Mouse (Mus musculus): ENCODE results near the gene Isoc2a. TPM values are rescaled to one million over a fixed set of nuclear protein-coding genes. Genes with fewer than 3 reads are reported as not detected.

Gene Isoc2a
- total RNA-seq, 2 experiments from 2014 or later, result 10.7 to 11.7 TPM

DNA sequence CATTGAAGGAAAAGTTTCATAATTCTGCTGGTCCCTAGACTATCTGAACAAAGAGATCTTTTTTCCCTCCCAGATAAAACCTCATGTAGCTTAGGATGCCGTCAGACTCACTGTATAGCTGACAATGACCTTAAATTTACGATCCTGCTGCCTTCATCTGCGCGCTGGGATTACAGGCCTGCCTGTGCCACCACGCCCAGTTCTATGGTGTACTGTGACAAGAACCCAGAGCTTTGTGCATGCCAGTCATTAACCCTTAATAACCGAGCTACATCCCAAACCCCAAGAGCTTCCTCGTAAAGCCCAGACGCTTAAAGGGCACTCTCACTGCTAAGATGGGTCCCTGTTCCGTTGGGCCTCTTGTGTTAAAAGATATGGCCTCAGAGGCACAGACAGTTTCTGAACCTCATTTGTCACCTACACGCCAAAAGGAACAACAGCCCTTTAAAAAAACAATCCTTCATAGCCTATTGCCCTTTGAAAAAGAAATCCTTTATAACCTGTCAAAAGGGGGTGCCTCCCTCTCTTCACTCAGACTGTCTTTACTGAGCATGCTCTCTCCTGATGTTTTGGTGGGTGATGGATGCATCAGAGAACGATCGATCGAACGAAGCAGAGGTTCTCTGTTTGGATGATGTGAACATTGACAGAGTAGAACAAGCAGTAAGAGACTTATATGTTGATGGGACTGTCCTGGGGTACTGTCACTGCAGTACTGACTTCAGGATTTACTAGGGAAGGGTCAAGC, 38.9 kb downstream of the Isoc2a start:
- no peak for DNase-seq (ENCODE audit: low spot score in 2 of 2)

DNA sequence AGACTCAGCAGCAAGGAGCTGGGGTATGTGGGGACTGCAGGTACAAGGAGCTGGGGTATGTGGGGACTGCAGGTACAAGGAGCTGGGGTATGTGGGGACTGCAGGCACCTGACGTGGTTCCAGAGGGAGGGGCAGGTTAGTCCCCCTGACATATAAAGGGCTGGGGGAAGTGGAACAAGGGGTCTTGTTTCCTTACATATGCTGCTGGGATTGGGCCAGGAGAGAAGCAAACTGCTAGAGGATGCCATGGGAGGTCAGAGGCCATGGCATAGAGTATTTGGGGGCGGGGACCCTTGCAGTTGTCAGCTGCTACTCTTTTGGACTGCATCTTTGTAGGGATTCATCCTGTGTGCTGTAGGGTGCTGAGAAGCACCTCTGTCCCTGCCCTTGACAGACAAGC, 40.5 kb downstream of the Isoc2a start:
- no peak for DNase-seq (ENCODE audit: low spot score in 2 of 2)

DNA sequence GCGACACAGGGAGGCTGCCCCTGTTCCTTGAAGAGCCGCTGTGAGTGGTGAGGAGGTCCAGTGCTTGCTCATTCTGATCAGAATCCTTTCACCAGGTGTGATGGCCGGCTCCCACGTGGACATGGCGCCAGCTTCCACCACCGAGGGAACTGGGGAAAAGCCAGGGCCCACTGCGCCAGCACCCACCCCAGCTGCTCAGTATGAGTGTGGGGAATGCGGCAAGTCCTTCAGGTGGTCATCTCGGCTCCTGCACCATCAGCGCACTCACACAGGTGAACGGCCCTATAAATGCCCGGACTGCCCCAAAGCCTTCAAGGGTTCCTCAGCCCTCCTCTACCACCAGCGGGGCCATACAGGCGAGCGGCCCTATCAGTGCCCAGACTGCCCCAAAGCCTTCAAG, 41.7 kb downstream of the Isoc2a start:
- no peak for DNase-seq (ENCODE audit: low spot score in 2 of 2)

DNA sequence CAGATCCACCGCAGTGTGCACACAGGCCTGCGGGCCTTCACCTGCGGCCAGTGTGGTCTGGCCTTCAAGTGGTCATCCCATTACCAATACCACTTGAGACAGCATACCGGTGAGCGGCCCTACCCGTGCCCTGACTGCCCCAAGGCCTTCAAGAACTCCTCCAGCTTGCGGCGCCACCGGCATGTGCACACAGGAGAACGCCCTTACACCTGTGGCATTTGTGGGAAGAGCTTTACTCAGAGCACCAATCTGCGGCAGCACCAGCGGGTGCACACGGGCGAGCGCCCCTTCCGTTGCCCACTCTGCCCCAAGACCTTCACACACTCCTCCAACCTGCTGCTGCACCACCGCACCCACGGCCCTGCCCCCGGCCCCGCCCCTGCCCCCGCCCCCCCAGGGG, 42.1 kb downstream of the Isoc2a start:
- DNase-seq (ENCODE audit: low spot score in 2 of 2), result no peak

DNA sequence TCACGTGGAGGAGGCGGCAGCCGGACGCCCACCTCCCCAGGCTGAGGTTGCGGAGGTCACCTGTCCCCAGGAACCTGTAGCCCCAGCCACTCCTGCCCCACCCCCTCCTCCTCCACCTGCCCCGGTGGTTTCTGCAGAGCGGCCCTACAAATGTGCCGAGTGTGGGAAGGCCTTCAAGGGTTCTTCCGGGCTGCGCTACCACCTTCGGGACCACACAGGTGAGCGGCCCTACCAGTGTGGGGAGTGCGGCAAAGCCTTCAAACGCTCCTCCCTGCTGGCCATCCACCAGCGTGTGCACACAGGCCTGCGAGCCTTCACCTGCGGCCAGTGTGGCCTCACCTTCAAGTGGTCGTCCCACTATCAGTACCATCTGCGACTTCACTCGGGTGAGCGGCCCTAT, 43.0 kb downstream of the Isoc2a start:
- DNase-seq (ENCODE audit: low spot score in 2 of 2), result no peak

DNA sequence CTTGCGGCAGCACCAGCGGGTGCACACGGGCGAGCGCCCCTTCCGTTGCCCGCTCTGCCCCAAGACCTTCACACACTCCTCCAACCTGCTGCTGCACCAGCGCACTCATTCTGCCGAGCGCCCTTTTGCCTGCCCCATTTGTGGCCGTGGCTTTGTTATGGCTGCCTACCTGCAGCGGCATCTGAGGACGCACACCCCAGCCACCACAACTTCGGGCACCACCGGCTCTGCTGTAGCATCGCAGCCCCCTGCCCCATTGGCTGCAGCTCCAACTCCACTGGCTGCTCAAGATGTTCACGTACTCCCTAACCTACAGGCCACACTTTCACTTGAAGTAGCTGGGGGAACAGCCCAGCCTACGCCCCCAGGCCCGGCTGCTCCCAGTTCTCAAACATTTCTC, 43.5 kb downstream of the Isoc2a start:
- no peak for DNase-seq (ENCODE audit: low spot score in 2 of 2)

DNA sequence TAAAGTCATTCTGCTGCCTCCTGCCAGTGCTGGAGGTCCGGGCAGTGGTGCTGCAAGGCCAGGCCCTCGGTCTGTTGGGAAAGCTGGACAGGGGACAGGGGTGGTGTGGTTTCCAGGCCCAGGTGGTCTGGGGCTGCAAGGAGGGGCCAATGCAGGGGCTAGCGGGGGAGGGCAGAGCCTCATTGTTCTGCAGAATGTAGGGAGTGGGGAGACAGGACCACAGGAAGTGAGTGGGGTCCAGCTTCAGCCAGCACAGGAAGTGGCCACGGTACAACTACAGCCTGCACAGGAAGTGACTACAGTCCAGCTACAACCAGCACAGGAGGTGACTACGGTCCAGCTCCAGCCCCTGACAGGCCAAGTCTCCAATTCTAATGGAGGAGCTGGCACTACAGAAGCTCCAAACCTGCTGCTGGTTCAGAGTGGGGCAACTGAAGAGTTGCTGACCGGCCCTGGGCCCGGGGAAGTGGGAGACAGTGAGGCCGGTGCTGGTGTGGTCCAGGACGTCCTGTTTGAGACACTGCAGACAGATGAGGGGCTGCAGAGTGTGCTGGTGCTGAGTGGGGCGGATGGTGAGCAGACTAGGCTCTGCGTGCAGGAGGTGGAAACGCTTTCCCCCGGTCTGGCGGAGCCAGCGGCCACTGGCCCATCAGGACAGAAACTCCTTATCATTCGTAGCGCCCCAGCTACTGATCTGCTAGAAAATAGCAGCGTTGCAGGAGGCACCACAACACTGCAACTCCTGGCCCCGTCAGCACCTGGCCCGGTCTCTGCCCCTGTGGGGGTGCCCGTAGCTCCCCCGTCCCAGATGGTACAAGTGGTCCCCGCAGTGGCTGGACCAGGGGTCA, 44.2 kb downstream of the Isoc2a start:
- DNase-seq (ENCODE audit: low spot score in 2 of 2), result no peak

DNA sequence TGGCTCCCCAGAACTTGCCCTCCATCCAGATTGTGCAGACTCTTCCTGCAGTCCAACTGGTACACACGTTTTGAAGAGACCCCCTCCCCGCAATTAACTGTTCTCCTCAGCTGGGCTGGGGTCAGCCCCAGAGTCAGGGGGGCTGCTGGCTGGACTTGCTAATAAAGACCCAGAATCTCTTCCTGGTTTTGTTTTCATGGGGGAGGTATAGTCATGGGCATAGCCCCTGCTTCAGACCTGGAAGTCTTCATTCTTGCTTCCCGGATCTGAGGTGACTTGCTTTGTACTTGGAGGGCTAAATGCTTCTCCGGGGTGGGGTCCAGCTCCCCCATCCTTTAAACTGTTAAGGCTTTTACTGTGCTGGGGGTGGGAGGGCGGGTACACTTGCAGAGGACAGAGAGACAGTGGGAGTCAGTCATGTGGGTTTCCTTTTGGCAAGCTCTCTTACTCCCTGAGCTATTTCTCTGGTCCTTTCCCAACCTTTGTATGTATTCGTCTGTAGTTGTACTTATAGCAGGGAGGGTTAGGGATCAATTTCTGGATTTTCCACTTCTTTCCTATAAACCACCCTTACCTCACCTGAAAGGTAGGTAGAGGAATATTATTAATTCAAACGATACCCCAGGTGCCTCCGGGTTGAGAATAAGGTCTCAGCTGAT, 45.0 kb downstream of the Isoc2a start, which contains the start of gene Nat14:
Nat14 (plus strand) TSS at position 205 of the 659 bp plus-strand sequence.
- DNase-seq (ENCODE audit: low spot score in 2 of 2), result no peak

DNA sequence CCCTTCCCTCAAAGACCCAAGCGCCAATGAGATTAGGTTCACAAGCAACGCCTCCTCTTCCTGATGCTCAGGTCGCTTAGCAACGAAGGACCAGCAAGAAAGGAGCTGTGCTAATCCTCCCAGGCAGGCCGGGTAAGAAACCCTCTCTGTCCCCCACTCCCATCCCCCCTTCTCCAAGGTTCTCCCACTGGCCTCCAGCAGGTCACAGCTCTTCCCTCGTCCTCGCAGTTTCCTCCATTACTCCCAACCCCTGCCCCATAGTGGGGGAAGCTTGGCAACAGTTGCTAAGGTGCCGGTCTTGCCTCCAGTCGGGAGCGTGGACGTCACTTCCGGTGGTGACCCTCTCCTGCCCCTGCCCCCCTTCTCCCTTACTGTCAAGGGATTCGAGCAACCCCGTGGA, 45.6 kb downstream of the Isoc2a start:
- no peak for DNase-seq (ENCODE audit: low spot score in 2 of 2)

DNA sequence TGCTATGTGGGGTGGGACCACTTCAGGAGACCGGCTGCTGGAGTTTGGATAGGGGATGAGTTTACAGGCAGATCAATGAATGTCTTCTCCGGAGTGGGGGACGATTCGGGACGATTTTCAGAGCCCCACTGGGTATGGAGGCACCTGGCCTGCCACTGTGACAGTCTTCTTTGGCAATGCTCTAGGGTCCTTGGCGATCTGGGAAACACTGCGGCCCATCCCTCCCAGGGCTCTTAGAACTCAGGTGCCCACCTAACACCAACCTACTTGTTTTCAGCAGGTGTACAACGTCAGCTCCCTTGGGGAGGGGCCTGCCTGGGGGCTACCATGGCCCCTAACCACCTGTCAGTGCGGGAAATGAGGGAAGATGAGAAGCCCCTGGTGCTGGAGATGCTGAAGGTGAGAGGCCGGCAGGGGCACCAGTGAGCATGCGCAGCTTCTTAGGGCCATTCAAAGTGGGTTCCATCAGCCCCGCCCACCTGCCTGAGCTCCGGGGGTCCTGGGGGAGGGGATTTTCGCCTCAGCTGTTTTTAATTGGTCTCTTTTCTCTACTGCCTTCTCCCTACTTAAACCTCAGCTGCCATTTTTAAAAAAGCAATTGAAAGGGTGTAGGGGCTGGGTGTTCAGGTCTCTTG, 46.1 kb downstream of the Isoc2a start:
- DNase-seq (ENCODE audit: low spot score in 2 of 2), result no peak

DNA sequence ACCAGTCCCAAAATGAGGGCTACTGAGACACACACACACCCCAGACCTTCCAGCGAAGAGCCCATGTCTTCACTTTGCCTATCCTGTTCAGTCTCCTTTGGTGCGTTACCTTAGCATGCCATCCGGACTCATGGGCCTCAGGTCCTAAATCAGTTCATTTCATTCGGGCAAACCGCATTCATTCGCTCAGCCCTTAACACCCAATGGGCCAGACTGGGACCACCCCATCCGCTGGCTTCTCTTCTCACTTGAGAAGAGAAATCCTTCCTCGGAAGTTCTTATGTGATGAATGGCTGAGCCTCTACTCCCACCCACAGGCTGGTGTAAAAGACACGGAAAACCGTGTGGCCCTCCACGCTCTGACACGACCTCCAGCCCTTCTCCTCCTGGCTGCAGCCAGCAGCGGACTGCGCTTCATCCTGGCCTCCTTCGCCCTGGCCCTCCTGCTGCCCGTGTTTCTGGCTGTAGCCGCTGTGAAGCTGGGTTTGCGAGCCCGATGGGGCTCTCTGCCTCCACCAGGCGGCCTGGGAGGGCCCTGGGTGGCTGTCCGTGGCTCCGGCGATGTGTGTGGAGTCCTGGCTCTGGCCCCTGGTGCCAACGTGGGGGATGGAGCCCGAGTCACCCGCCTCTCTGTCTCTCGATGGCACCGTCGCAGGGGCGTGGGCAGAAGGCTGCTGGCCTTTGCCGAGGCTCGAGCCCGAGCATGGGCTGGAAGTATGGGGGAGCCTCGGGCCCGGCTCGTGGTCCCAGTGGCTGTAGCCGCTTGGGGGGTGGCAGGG, 46.8 kb downstream of the Isoc2a start:
- DNase-seq (ENCODE audit: low spot score in 2 of 2), result peak; percentile 61 to 77

DNA sequence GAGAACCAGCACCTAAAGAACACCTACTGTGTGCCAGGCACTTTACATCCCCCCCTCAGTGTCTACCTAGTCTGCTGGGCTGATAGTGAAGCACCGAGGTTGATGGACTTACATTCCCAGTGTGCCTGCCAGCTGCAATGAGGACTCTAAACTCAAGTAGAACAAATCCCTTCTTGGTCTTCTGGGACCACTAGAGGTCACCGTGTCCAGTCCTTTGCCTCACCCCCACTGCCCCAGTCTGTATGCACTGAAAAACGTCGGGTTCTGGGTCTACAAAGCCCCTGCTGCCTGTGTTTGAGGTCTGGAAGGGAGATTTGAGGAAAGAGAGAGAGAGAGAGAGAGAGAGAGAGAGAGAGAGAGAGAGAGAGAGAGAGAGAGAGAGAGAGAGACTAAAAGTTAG, 47.5 kb downstream of the Isoc2a start:
- no peak for DNase-seq (ENCODE audit: low spot score in 2 of 2)

DNA sequence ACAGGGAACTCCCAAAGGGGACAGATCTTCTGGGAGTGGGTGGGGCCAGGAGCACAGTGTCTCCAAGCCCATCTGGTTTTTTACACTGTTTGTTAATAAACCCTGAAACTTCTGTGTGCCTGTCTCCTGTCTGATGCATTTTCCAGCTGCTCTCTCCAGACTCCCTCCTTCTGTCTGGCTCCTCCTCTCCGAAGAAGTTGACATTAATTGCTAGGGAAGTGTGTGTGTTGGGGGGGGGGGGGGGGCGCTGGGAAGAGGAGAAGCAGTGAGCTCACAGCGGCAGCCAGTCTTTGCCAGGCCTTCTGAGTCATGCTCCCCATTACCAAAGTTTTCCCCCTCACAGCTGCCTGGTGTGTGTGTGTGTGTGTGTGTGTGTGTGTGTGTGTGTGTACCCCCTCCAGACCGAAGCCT, 47.9 kb downstream of the Isoc2a start:
- DNase-seq (ENCODE audit: low spot score in 2 of 2), result peak in 1 of 2 experiments; percentile 70

DNA sequence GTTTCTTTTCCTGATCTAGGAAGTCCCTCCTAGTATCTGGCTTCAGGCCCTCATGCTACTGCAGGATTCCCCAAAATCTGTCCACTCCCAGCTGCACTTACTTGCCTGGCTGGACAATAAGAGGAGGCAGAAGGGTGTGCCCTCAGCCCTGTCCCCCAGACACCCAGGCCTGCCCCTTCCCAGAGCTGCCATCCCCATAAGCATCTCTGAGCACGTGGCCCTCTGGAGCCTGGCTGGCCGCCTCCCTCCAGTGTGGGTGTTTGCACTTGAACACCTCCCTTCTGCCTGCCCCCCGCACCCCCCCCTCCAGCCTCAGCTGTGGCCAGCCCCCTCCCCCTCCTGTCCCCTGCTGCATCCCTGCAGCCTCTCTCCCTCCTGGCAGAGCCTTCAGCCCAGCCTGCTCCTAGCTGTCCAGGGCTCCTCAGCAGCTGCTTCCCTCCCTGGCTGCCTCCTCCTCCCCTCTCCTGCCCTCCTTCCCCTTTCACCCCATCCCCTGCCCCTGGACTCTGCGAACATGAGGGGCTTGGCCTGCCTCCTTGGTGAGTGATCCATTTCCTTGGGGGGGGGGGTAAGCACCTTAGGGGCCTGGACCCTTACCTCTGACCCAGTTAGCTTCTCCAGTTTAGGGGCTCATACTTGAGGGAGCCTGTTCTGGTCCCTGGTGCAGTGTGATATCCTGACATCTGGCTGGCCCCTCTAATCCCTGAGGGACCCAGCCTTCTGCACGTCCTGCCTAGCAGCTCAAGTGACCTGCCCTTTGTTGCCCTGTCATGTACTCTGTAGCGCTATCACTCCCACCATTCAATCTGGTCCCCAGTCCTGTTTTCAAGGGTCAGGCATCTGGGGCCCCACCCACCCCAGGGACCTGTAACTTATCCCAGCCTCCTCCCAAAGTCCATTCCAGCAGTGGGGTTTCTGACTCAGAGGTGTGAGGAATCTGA, 48.8 kb downstream of the Isoc2a start, which contains the start of gene Ssc5d:
Ssc5d (plus strand) TSS at position 345 of the 941 bp plus-strand sequence.
- peak in 1 of 2 experiments; percentile 82 for DNase-seq (ENCODE audit: low spot score in 2 of 2)

DNA sequence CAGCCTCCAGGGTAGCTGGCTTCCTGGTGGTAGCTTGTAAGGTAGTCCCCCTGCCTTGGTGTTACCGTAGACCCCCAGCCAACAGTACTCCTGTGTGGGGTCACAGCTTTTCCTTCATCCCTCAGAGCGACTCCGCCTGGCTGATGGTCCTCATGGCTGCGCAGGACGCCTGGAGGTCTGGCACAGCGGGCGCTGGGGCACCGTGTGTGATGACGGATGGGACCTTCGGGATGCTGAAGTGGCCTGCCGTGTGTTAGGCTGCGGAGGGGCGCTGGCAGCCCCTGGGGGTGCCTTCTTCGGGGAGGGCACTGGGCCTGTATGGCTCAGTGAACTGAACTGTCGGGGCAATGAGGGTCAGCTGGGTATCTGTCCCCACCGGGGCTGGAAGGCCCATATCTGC, 49.9 kb downstream of the Isoc2a start:
- no peak for DNase-seq (ENCODE audit: low spot score in 2 of 2)

DNA sequence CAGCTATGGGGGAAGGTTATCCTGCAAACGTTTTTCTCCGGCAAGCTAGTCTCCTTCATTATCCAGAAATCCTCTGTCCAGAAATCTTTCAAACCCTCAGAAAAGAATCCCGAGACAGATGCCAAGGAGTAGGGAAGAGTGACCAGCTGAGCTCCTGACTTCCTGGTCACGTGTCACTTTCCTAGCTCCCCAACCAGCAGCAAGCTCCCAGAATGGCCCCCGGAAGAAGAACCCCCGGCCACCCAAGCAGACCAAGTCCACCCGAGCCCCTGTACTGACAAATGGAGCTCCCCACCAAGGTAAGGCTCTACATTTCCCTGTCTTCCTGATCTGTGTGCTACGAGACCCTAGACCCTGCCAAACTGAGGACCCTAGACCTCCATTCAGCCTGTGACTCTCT, 50.8 kb downstream of the Isoc2a start:
- no peak for DNase-seq (ENCODE audit: low spot score in 2 of 2)

DNA sequence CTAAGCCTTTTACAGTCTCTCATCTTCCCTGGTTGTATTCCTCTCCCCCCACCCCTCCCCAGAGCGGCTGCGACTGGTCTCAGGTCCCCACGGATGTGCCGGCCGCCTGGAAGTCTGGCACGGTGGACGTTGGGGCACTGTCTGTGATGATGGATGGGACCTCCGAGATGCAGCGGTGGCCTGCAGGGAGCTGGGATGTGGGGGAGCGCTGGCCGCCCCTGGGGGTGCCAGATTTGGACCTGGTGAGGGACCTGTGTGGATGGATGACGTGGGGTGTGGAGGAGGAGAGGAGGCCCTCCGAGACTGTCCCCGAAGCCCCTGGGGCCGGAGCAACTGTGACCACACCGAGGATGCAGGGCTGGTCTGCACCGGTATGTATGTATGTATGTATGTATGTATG, 51.4 kb downstream of the Isoc2a start:
- no peak for DNase-seq (ENCODE audit: low spot score in 2 of 2)

DNA sequence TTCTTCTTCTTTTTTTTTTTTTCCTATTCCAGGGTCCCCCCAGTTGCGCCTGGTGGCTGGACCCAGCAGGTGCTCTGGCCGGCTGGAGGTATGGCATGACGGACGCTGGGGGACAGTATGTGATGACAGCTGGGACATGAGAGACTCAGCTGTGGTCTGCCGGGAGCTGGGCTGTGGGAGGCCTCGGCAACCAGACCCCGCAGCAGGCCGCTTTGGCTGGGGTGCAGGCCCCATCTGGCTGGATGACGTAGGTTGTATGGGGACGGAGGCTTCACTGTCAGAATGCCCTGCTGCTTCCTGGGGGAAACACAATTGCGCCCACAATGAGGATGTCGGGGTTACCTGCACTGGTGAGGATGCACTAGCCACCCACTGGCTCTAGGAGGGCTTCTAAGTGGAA, 56.1 kb downstream of the Isoc2a start:
- DNase-seq (ENCODE audit: low spot score in 2 of 2), result peak in 1 of 2 experiments; percentile 27

DNA sequence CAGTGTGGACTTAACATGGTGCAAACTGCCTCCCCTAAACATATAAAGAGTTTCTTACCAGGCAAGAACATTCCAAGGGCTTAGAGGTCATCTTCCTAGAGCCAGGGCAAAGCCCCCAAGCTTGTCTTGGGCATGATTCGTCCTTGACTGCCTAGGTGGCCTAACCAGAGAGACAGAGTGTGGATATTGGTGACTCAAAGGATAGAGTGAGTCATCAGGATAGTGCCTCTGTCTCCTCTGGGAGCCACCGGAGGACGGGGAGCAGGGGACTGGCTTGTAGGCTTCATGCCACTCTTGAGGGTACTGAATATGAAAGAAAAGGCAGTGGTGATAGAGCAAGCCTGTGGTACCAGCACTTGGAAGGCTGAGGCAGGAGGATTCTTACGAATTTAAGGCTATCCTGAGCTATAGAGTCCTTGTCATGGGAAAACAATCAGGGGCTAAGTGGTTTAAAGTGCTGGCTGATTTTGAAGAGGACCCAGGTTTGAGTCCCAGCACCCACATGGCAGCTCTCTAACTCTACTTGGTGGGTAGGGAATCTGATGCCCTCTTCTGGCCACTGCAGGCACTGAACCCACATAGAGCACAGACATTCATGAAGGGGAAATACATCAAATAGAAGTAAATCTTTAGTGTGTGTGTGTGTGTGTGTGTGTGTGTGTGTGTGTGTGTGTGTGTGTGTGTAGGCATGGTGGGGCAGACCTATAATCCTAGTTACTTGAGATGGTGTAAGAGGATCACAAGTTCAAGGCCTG, 57.4 kb downstream of the Isoc2a start:
- DNase-seq (ENCODE audit: low spot score in 2 of 2), result no peak

All from gastrocnemius, postnatal 4 days (tissue).